Mouse (Mus musculus): ENCODE data around the gene Tmem178b. TPM values are rescaled to one million over a fixed set of nuclear protein-coding genes. Genes with fewer than 3 reads are reported as not detected.

Tmem178b gene
- under 1 TPM; 0.52 to 0.55 TPM for total RNA-seq (2021)

- intact Hi-C loops (cut with DNase I): no loop called here
- peak; percentile 14 to 15 for DNase-seq
These were observed at the start of gene Tmem178b for GRCm38 (mm10) chr6:39872901-39873591. Gene Tmem178b, plus strand, starts transcription at chr6:39873271.

- intact Hi-C loops (cut with DNase I): no loop called here
- DNase-seq: peak; percentile 63 to 78
These were observed 44.3 kb upstream of the Tmem178b start for GRCm38 (mm10) chr6:39828736-39829135.

- intact Hi-C loops (cut with DNase I): no loop called here
- DNase-seq: no peak
These were observed 29.3 kb upstream of the Tmem178b start for GRCm38 (mm10) chr6:39843698-39844342.

- intact Hi-C loops (cut with DNase I): no loop called here
- DNase-seq: no peak
These were observed 25.5 kb upstream of the Tmem178b start for GRCm38 (mm10) chr6:39847538-39847937.

GRCm38 (mm10) chr6:39848766-39849165 is 24.3 kb upstream of the Tmem178b start:
- DNase-seq: no peak
- intact Hi-C loops (cut with DNase I): no loop called here

- intact Hi-C loops (cut with DNase I): no loop called here
- DNase-seq: no peak
These were observed 23.4 kb upstream of the Tmem178b start for GRCm38 (mm10) chr6:39849667-39850066.

- intact Hi-C loops (cut with DNase I): no loop called here
- peak; percentile 2 to 16 for DNase-seq
These were observed 2.6 kb upstream of the Tmem178b start for GRCm38 (mm10) chr6:39870271-39871135.

- intact Hi-C loops (cut with DNase I): no loop called here
- DNase-seq: peak; percentile 58 to 65
These were observed 1.4 kb upstream of the Tmem178b start for GRCm38 (mm10) chr6:39871381-39872305.

GRCm38 (mm10) chr6:39872306-39872900 is 668 bp upstream of the Tmem178b start:
- intact Hi-C loops (cut with DNase I): no loop called here
- DNase-seq: peak; percentile 0 to 16

GRCm38 (mm10) chr6:39875186-39875585 is 2.1 kb downstream of the Tmem178b start:
- no peak for DNase-seq
- intact Hi-C loops (cut with DNase I): no loop called here

GRCm38 (mm10) chr6:39876444-39876843 is 3.4 kb downstream of the Tmem178b start:
- intact Hi-C loops (cut with DNase I): no loop called here
- DNase-seq: no peak

- intact Hi-C loops (cut with DNase I): no loop called here
- no peak for DNase-seq
These were observed 17.7 kb downstream of the Tmem178b start for GRCm38 (mm10) chr6:39890811-39891210.

- DNase-seq: no peak
- intact Hi-C loops (cut with DNase I): no loop called here
These were observed 23.4 kb downstream of the Tmem178b start for GRCm38 (mm10) chr6:39896500-39896899.

- DNase-seq: peak; percentile 3 to 43
These were observed 26.2 kb downstream of the Tmem178b start for GRCm38 (mm10) chr6:39899231-39899630.

GRCm38 (mm10) chr6:39903220-39903773 is 30.2 kb downstream of the Tmem178b start:
- DNase-seq: no peak
- intact Hi-C loops (cut with DNase I): no loop called here

More at GRCm38 (mm10) chr6:39899231-39899630, 26.2 kb downstream of the Tmem178b start:
- intact Hi-C loops (cut with DNase I): no loop called here

GRCm38 (mm10) chr6:39903845-39904244 is 30.8 kb downstream of the Tmem178b start:
- no peak for DNase-seq
- intact Hi-C loops (cut with DNase I): no loop called here

GRCm38 (mm10) chr6:39914956-39915355 is 41.9 kb downstream of the Tmem178b start:
- intact Hi-C loops (cut with DNase I): no loop called here

GRCm38 (mm10) chr6:39915636-39916281 is 42.7 kb downstream of the Tmem178b start:
- intact Hi-C loops (cut with DNase I): no loop called here
- DNase-seq: no peak

More at GRCm38 (mm10) chr6:39914956-39915355, 41.9 kb downstream of the Tmem178b start:
- DNase-seq: no peak

- DNase-seq: no peak
These were observed 43.4 kb downstream of the Tmem178b start for GRCm38 (mm10) chr6:39916514-39916913.

More at GRCm38 (mm10) chr6:39916514-39916913, 43.4 kb downstream of the Tmem178b start:
- intact Hi-C loops (cut with DNase I): no loop called here

Measured in heart, postnatal 10 days (tissue).